21 mouse cellular contexts compared by ENCODE assay signal in genomic region chr4:70810956-70811316, GRCm38 (mm10).
DNase-seq lines count a peak whose midpoint lies in the region; ATAC-seq lines count a peak whose summit lies in the region.
"Had no signal": no experiment of that assay in that cellular context is flagged by ENCODE, and none has a peak within 500 bp of the region (broad histone marks: within the 10 kb centered on the region; RNA-seq: fewer than 3 reads in every experiment).

No protein-coding gene starts in this region.

- no peaks in the 10 kb centered on the region for H3K27me3 ChIP-seq in hindbrain, embryonic 12.5 days
- no peaks in the 10 kb centered on the region for H3K27me3 ChIP-seq in hindbrain, embryonic 10.5 days (ENCODE audit: insufficient read depth, poor library complexity, severe bottlenecking)
- H3K27me3 ChIP-seq in forebrain, embryonic 15.5 days: peaks cover 6% of the 10 kb centered on the region
- no peaks in the 10 kb centered on the region for H3K27me3 ChIP-seq in midbrain, embryonic 15.5 days (replicated peaks)
- H3K27me3 ChIP-seq: heart, embryonic 15.5 days; megakaryocyte, embryonic 14.5 days had no signal

- no peaks in the 10 kb centered on the region for H3K4me1 ChIP-seq in hindbrain, embryonic 12.5 days
- H3K4me1 ChIP-seq in hindbrain, embryonic 10.5 days (replicated peaks): no peaks in the 10 kb centered on the region
- H3K4me1 ChIP-seq in forebrain, embryonic 15.5 days: peaks cover 12% of the 10 kb centered on the region
- no peaks in the 10 kb centered on the region for H3K4me1 ChIP-seq in midbrain, embryonic 15.5 days
- H3K4me1 ChIP-seq: heart, embryonic 15.5 days; limb, embryonic 10.5 days; megakaryocyte, embryonic 14.5 days had no signal

- no peak overlapping the region for H3K27ac ChIP-seq in hindbrain, embryonic 12.5 days
- H3K27ac ChIP-seq in hindbrain, embryonic 10.5 days: no peak overlapping the region
- no peak overlapping the region for H3K27ac ChIP-seq in forebrain, embryonic 15.5 days (replicated peaks)
- H3K27ac ChIP-seq in midbrain, embryonic 15.5 days: no peak overlapping the region
- H3K27ac ChIP-seq: heart, embryonic 15.5 days; limb, embryonic 10.5 days had no signal

- no peaks in the 10 kb centered on the region for H3K9me3 ChIP-seq in hindbrain, embryonic 12.5 days (replicated peaks)
- no peaks in the 10 kb centered on the region for H3K9me3 ChIP-seq in hindbrain, embryonic 10.5 days
- H3K9me3 ChIP-seq in forebrain, embryonic 15.5 days: no peaks in the 10 kb centered on the region
- H3K9me3 ChIP-seq in midbrain, embryonic 15.5 days: no peaks in the 10 kb centered on the region
- H3K9me3 ChIP-seq: limb, embryonic 10.5 days had no signal

- ATAC-seq in hindbrain, embryonic 12.5 days (ENCODE audit: low FRiP score): peak; percentile 87
- ATAC-seq in forebrain, embryonic 15.5 days (replicated peaks): peak; percentile 94
- peak; percentile 85 for ATAC-seq in midbrain, embryonic 15.5 days (replicated peaks)
- ATAC-seq: intestine, embryonic 16.5 days had no signal

- WGBS in hindbrain, embryonic 12.5 days: 37% methylated on average over 2 of the region's 2 CpGs
- WGBS in hindbrain, embryonic 10.5 days: 80% methylated on average over 2 of the region's 2 CpGs
- WGBS in forebrain, embryonic 15.5 days: 11% methylated on average over 2 of the region's 2 CpGs
- WGBS in midbrain, embryonic 15.5 days: 48% methylated on average over 2 of the region's 2 CpGs

- no peaks in the 10 kb centered on the region for H3K36me3 ChIP-seq in hindbrain, embryonic 12.5 days
- no peaks in the 10 kb centered on the region for H3K36me3 ChIP-seq in hindbrain, embryonic 10.5 days
- H3K36me3 ChIP-seq in forebrain, embryonic 15.5 days: no peaks in the 10 kb centered on the region
- H3K36me3 ChIP-seq in midbrain, embryonic 15.5 days (replicated peaks): no peaks in the 10 kb centered on the region
- H3K36me3 ChIP-seq: G1E; heart, embryonic 15.5 days; limb, embryonic 10.5 days had no signal

- H3K4me3 ChIP-seq in hindbrain, embryonic 12.5 days: no peak overlapping the region
- no peak overlapping the region for H3K4me3 ChIP-seq in hindbrain, embryonic 10.5 days
- no peak overlapping the region for H3K4me3 ChIP-seq in forebrain, embryonic 15.5 days
- H3K4me3 ChIP-seq in midbrain, embryonic 15.5 days: no peak overlapping the region
- H3K4me3 ChIP-seq: heart, embryonic 15.5 days; limb, embryonic 10.5 days; megakaryocyte, embryonic 14.5 days; myocyte had no signal

- no peak overlapping the region for H3K4me2 ChIP-seq in hindbrain, embryonic 12.5 days (replicated peaks)
- no peak overlapping the region for H3K4me2 ChIP-seq in forebrain, embryonic 15.5 days (replicated peaks)
- no peak overlapping the region for H3K4me2 ChIP-seq in midbrain, embryonic 15.5 days
- H3K4me2 ChIP-seq: heart, embryonic 15.5 days; liver, embryonic 11.5 days had no signal

- no peak overlapping the region for H3K9ac ChIP-seq in hindbrain, embryonic 12.5 days
- no peak overlapping the region for H3K9ac ChIP-seq in forebrain, embryonic 15.5 days (replicated peaks)
- no peak overlapping the region for H3K9ac ChIP-seq in midbrain, embryonic 15.5 days
- H3K9ac ChIP-seq: heart, embryonic 15.5 days had no signal

- no peak for DNase-seq in hindbrain, embryonic 10.5 days (ENCODE audit: low spot score)
- peak; percentile 55 for DNase-seq in Muller cell, postnatal 12 days (ENCODE audit: inconsistent ontology term)
- DNase-seq in testis, postnatal 10 days (ENCODE audit: low spot score): no peak
- DNase-seq in layer of hippocampus, postnatal 10 days (ENCODE audit: low spot score in 2 of 2): no peak
- no peak for DNase-seq in frontal cortex, postnatal 10 days (ENCODE audit: low spot score in 2 of 2)
- DNase-seq: gastrocnemius, postnatal 25 days; heart, postnatal 4 days; kidney, postnatal 36 days; layer of hippocampus, adult 9-11 months; lung, adult 2 months; thymus, postnatal 4 days had no signal
